Mouse (Mus musculus) left cerebral cortex, postnatal 4 days (tissue): ENCODE data around the gene Vipas39. TPM values are rescaled to one million over a fixed set of nuclear protein-coding genes. Genes with fewer than 3 reads are reported as not detected.

Experiments
- DNase-seq: peaks from one replicate; pipeline ENCODE4 v3.0.0-alpha.2; 2022
- intact Hi-C: fragments of 180-260 bp; cut with DNase I; formaldehyde crosslinking; loops from one replicate; pipeline ENCODE4 v1.15.1; 2025
- microRNA-seq: library from miRNA; unstranded; fragments of <30 nt; microRNA quantifications from one replicate; pipeline ENCODE4 v1.2.0, GENCODE M21; 2022
- total RNA-seq, 2 experiments: library from RNA; stranded (reverse); gene quantifications; 2 replicates each; pipeline ENCODE4 v1.2.3; 2021

The Vipas39 gene
- total RNA-seq, 2 experiments from 2014 or later: 60.5 to 62.8 TPM

- peak; percentile 81 for DNase-seq
- intact Hi-C loops: no loop called here
These were observed 66.0 kb downstream of the Vipas39 start, which contains the start of gene Tmed8 for GRCm38 (mm10) chr12:87199973-87200586. Gene Tmed8 (minus strand): TSS chr12:87200454.

- intact Hi-C loops: no loop called here
- peak; percentile 47 for DNase-seq
These were observed 66.7 kb downstream of the Vipas39 start, which contains the start of gene Samd15 for GRCm38 (mm10) chr12:87199206-87199972. Gene Samd15 (plus strand): TSS chr12:87199723.

- no peak for DNase-seq
- intact Hi-C loops: no loop called here
These were observed 67.3 kb downstream of the Vipas39 start for GRCm38 (mm10) chr12:87198792-87199191.

GRCm38 (mm10) chr12:87196310-87196709 lies 69.7 kb downstream of the Vipas39 start:
- intact Hi-C loops: no loop called here
- DNase-seq: no peak

- intact Hi-C loops: no loop called here
- DNase-seq: no peak
These were observed 71.0 kb downstream of the Vipas39 start for GRCm38 (mm10) chr12:87195069-87195468.

GRCm38 (mm10) chr12:87193008-87193407 lies 73.0 kb downstream of the Vipas39 start:
- no peak for DNase-seq
- intact Hi-C loops: no loop called here

Small RNAs within 50 kb of the gene (microRNA-seq; reads per million reads assigned to microRNA genes)
- gene Gm47293: not detected

Other genes starting within 250 kb of the Vipas39 start
- gene Tmem63c, start 244.9 kb downstream of the Vipas39 start, total RNA-seq: 10 to 100 TPM; 29.5 to 30.1 TPM
- gene Ngb, start 163.7 kb downstream of the Vipas39 start, total RNA-seq: 1 to 10 TPM; 4.7 to 5.5 TPM
- gene Gstz1, start 119.1 kb downstream of the Vipas39 start, total RNA-seq: 10 to 100 TPM; 59.4 TPM
- 10 to 100 TPM; 22.4 to 23.8 TPM for gene Pomt2, start 118.3 kb downstream of the Vipas39 start, total RNA-seq
- 1 to 10 TPM; 2.7 to 2.8 TPM for gene Samd15, start 66.5 kb downstream of the Vipas39 start, total RNA-seq
- 10 to 100 TPM; 21.1 to 22.6 TPM for gene Tmed8, start 65.8 kb downstream of the Vipas39 start, total RNA-seq
- gene Noxred1, start 27.5 kb downstream of the Vipas39 start, total RNA-seq: 1 to 10 TPM; 1.2 to 1.6 TPM
- 100 to 1,000 TPM; 151 to 156 TPM for gene Ahsa1, start 223 bp upstream of the Vipas39 start, total RNA-seq
- 1 to 10 TPM in 1 of 2 experiments, under 1 TPM in 1; 0.68 to 1.4 TPM for gene Ism2, start 33.4 kb upstream of the Vipas39 start, total RNA-seq
- 10 to 100 TPM; 73.4 to 81.9 TPM for gene Sptlc2, start 122.1 kb upstream of the Vipas39 start, total RNA-seq
- 100 to 1,000 TPM in 1 of 2 experiments, 10 to 100 TPM in 1; 96.3 to 101 TPM for gene Slirp, start 177.6 kb upstream of the Vipas39 start, total RNA-seq
- gene Alkbh1, start 177.8 kb upstream of the Vipas39 start, total RNA-seq: 10 to 100 TPM; 25.8 to 28.4 TPM
- 10 to 100 TPM; 53.1 to 53.3 TPM for gene Snw1, start 206.0 kb upstream of the Vipas39 start, total RNA-seq
- not detected for gene Gm5788, start 228.5 kb upstream of the Vipas39 start, total RNA-seq
- gene Gm8300, start 248.1 kb upstream of the Vipas39 start, total RNA-seq: not detected